Mouse (Mus musculus) heart, postnatal 10 days (tissue): ENCODE measurements around the gene 2010300C02Rik. TPM values are rescaled to one million over a fixed set of nuclear protein-coding genes. Genes with fewer than 3 reads are reported as not detected.

ENCODE experiments used
- DNase-seq, 2 experiments: peaks; one replicate each; pipeline ENCODE4 v3.0.0; 2021
- intact Hi-C: fragments of 180-260 bp; cut with DNase I; formaldehyde crosslinking; loops from one replicate; pipeline ENCODE4 v1.15.1; 2025
- total RNA-seq, 2 experiments: library from RNA; stranded (reverse); gene quantifications; 2 replicates each; pipeline ENCODE4 v1.2.3; 2021

Gene 2010300C02Rik
- 1 to 10 TPM in 1 of 2 experiments, under 1 TPM in 1; 0.98 to 1.0 TPM for total RNA-seq

DNA sequence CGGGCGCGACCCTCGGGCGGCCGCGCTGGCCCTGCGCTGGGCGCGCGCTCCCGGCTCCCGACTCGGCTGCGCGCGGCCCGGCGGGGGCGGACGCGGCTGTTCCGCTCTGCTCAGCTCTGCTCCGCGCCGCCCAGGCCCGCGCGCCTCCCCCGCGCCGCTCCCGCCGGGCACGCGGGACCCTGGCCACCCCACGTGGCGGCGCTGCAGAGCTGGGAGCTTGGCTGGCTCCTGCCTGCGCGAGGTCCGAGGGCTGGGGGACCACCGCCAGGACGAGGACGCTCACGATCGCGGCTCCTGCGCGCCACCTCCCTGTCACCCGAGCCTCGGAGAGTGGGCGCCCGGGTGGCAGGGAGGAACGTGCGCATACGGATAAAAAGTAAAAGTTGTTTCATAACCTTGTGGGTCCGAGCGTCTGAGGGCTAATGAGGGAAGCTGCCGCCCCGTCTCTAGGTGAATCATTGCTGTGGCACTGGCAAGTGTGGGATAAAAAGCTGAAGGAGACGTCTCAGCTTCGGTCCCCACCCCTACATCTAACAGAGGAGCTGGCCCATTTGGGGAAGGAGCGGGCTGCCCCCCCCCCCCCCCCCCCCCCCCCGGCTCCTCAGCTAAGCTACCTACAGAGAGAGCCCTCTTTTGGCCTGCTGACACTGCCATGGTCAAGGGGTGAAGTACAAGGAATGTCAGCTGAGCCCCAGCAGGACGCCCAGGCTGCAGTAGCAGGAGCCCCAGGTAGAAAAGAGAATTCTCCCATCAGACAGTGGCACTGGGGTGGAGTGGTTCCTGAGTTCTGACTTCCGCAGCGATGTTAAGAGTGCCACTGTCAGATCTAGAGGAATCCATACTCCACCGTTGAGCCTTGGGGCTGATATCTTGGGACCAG is at the start of gene 2010300C02Rik:
TSS of gene 2010300C02Rik (minus strand) at position 325 of the 880 bp plus-strand sequence.
- intact Hi-C loops, result no loop called here
- DNase-seq, result peak; percentile 62 to 68

DNA sequence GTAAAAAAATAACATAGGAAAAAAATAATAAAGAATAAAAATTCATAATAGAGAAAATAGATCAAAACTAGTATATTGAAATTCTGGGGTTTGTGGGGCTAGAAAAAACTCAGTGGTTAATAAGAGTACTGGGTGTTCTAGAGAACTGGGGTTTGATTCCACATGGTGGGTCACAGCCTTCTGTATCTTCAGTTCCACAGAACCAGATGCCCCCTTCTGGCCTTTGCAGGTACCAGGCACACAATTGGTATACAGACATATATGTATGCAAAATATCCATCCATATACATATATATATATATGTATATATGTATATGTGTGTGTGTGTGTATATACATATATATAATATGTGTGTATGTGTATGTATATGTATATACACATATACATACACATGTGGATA is 39.5 kb upstream of the 2010300C02Rik start:
- no peak for DNase-seq
- intact Hi-C loops, result no loop called here

- DNase-seq, result no peak
- intact Hi-C loops, result no loop called here
Measured at GRCm38 (mm10) chr1:37744650-37745259, 24.9 kb upstream of the 2010300C02Rik start.

DNA sequence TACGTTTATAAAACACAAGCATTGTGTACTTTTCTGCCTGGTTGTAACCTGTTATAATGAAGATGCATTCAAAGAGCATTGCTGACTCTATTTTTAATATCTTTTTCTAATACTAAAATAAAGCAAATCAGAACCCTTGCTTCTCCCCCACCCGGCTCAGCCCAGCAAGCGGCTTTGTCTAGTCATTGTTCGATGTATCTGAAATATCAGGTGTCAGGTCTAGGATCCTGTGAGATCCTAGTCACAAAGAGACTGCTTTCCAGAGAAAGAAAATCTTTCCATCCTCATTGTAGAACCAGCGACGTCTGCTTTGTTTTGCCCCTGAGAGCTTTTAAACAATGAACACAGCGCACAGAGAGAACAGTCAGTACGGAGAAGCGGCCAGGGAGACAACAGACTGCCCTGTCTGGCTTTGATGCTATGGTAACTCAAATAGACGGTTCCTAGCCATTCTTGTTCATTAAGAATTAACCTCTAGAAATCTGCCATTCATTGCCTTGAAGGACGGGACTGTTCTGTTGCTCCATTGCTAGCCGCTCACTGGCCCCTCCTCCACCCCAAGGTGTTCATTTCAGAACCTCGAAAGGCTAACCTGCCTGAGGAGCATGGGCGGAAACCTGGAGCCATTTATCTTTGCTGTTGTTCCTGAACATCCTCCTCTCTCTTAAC is 22.9 kb upstream of the 2010300C02Rik start:
- intact Hi-C loops, result no loop called here

GRCm38 (mm10) chr1:37742126-37742525 is 22.2 kb upstream of the 2010300C02Rik start:
- DNase-seq, result no peak
- intact Hi-C loops, result no loop called here

More for the DNA sequence above, 22.9 kb upstream of the 2010300C02Rik start:
- DNase-seq, result no peak

DNA sequence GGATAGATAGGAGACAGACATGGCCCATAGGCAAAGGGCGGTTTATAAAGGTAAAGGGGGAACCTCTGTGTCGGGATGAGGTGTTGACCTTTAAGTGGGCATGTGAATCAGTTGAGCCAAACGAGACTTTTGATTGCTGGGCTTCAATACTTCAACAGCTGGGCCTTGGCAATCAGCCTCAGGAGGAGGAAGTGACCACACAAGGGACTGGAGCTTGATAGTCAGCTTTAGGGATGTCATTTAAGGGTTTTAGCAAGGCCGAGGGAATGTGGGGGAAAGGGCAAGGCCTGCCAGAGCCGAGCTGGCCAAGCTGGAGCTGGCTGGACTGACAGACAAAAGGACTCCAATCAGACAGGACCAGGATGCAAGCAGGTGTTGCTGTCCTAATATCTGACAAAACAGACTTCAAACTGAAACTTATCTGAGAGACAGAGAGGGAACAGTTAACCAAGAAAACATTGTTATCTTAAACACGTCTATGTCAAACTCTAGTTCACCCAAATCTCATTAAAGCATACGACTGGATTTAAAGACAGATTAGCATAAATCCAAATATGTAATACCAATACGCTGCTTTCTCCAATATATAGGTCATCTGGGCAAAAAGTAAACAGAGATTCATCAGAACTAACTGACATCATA is 20.4 kb upstream of the 2010300C02Rik start:
- intact Hi-C loops, result no loop called here
- DNase-seq, result peak; percentile 5 to 42

GRCm38 (mm10) chr1:37738895-37739294 is 19.0 kb upstream of the 2010300C02Rik start:
- intact Hi-C loops, result no loop called here
- no peak for DNase-seq

- intact Hi-C loops, result no loop called here
- no peak for DNase-seq
Measured at GRCm38 (mm10) chr1:37737045-37737444, 17.2 kb upstream of the 2010300C02Rik start.

- DNase-seq, result no peak
- intact Hi-C loops, result no loop called here
Measured at GRCm38 (mm10) chr1:37735932-37736331, 16.0 kb upstream of the 2010300C02Rik start.

DNA sequence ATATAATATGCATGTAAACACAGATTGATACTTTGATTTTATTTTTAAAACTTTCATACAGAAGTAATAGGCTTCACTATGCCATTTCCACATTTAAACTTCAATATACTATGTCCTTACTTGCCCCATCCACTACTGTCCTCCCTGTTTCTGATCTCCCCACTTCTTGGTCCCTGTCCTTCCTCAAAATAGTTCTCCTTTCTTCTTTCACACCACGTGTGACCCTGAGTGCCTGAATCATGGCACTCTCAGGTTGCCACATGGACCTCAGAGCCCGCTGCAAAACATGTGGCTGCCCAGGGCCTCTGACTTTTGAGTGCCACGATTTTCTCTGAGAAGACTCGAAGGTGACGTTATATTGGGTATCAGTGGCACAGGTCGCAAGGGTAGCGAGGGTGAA is 15.0 kb upstream of the 2010300C02Rik start:
- DNase-seq, result no peak
- intact Hi-C loops, result no loop called here

GRCm38 (mm10) chr1:37729353-37729752 is 9.5 kb upstream of the 2010300C02Rik start:
- intact Hi-C loops, result no loop called here
- no peak for DNase-seq

DNA sequence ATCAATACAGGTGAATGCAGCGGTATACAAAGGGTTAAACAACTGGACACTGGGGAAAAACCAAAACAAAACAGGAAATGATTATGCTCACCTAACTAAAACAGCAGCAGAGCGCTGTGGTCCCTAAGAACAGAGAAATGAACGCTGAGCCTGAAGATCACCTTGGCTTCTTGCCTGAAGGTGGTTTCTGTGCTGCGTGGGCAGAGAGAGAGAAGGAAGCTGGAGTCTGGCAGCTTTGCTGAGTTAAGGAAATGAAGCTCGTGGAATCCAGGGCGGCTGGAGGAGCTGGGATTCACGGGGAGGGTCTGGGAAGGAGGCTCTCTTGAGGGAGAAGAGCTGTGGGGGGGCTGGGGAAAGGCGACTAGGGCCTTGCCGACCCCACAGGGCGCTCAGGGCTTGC is 8.2 kb upstream of the 2010300C02Rik start:
- intact Hi-C loops, result no loop called here

GRCm38 (mm10) chr1:37727186-37727585 is 7.3 kb upstream of the 2010300C02Rik start:
- intact Hi-C loops, result no loop called here

More for the DNA sequence above, 8.2 kb upstream of the 2010300C02Rik start:
- DNase-seq, result no peak

DNA sequence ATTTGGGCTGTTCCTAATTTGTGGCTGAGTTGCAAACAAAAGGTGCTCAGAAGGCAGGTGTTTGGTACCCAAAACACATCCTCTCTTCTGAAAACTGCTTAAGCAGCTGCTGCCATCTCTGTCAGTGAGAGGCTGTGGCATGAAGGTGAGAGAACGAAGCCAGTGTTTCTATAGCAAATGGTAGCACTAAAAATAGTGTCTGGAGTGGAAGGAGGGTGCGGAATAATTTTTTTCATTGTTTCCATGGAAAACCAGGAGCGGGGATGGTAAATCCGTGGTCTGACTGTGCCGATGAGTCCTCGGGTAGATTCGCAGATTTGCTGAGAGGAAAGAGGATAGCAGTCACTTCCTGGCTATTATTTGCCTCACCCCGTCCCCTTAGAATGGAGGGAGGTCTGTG is 6.5 kb upstream of the 2010300C02Rik start:
- no peak for DNase-seq
- intact Hi-C loops, result no loop called here

More at GRCm38 (mm10) chr1:37727186-37727585, 7.3 kb upstream of the 2010300C02Rik start:
- DNase-seq, result no peak

- DNase-seq, result no peak
- intact Hi-C loops, result no loop called here
Measured at GRCm38 (mm10) chr1:37725880-37726279, 6.0 kb upstream of the 2010300C02Rik start.

DNA sequence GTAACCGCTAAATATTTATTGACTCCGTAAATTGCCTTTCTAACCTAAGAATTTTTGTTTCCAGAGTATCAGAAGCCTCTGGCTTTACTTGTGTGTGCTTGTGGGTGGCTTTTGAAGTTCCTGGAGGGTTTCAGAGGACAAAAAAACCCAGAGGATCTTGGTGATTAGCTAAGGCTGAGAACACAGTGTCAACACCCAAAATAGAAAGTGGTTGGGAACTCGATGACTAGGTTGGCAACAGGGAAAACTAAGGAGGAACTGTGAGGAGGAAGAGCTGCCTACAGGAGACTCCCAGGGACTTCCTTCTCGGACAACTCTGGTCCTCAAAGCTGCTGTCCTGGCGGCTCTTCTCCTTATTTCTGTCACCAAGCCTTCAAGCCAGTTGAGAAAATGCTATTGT is 1.2 kb upstream of the 2010300C02Rik start:
- no peak for DNase-seq
- intact Hi-C loops, result no loop called here

- DNase-seq, result no peak
- intact Hi-C loops, result no loop called here
Measured at GRCm38 (mm10) chr1:37719030-37719723, 708 bp downstream of the 2010300C02Rik start.

GRCm38 (mm10) chr1:37718516-37718915 is 1.4 kb downstream of the 2010300C02Rik start:
- DNase-seq, result no peak
- intact Hi-C loops, result no loop called here

- no peak for DNase-seq
- intact Hi-C loops, result no loop called here
Measured at GRCm38 (mm10) chr1:37717415-37718195, 2.3 kb downstream of the 2010300C02Rik start.
